Mouse (Mus musculus) kidney, adult 2 months (tissue): ENCODE measurements at regions not wholly inside any gene's neighbourhood (a gene's known extent, or its start where the extent isn't known, plus 50 kb on each side); places are given as distances from the start of the nearest gene placed in this dataset.

Experiments used
- CTCF ChIP-seq: fragments of 200-500 bp; conservative IDR thresholded peaks from 2 replicates; pipeline ENCODE4 v1.5.1; 2011; ENCODE audit warnings: low read depth, mild to moderate bottlenecking, control low read depth, low read length, moderate library complexity, mixed read lengths; ENCODE audit not compliant: insufficient read depth, insufficient read length
- POLR2A ChIP-seq: fragments of 200-500 bp; IDR thresholded peaks from one replicate; pipeline ENCODE4 v1.6.1; 2011; ENCODE audit warnings: low read depth, low read length, control low read depth

DNA sequence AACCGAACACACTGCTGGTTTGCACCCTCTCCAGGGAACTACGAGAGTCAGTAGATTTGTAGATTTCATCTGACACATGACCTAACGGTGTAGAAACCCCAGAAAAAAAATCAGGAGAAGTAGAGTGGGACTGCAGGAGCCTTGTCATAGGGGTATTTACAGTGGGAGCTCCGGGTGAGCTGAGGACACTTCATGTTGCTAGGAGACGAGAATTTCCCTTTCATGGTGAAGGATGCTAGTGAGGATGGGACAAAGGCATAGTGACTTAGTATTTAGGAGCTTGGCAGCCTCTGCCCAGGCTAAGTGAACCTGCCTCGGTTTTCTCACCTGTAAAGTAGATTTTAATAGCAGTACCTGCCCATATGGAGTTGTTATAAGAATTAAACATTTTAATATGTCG, 52.8 kb upstream of the Epha4 start:
- no peak for TF ChIP-seq CTCF
- no peak for TF ChIP-seq POLR2A
